Mouse (Mus musculus): ENCODE data around the gene Loxl3.

DNA sequence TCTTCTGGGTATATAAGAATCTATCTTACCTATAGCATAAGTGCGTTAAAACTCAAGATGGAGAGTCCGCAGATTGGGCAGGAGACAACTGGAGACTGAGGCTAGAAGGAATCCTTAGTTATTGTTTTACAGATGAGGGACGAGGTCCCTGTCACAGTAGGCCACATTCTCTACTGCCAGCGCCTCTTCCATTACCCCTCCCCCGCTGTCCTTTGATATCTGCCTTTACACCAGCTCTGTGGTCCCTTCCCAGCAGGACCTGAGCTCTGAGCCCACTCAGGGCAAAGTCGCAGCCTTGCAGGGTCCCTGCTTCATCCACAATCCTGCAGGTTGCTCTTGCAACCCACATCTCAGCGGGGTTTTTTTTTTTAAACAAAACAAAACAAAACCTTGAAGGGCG lies 34.2 kb downstream of the Loxl3 start:
- TF ChIP-seq CTCF (IDR thresholded peaks at IDR 0.05; ENCODE audit: borderline replicate concordance, extremely low read depth, insufficient read depth, insufficient read length): no peak
- no peak for TF ChIP-seq POLR2A (IDR thresholded peaks at IDR 0.05; ENCODE audit: borderline replicate concordance, extremely low read depth, insufficient read depth, insufficient read length, poor library complexity, severe bottlenecking)
